8 mouse cellular contexts compared by ENCODE assay signal in the genomic region with DNA sequence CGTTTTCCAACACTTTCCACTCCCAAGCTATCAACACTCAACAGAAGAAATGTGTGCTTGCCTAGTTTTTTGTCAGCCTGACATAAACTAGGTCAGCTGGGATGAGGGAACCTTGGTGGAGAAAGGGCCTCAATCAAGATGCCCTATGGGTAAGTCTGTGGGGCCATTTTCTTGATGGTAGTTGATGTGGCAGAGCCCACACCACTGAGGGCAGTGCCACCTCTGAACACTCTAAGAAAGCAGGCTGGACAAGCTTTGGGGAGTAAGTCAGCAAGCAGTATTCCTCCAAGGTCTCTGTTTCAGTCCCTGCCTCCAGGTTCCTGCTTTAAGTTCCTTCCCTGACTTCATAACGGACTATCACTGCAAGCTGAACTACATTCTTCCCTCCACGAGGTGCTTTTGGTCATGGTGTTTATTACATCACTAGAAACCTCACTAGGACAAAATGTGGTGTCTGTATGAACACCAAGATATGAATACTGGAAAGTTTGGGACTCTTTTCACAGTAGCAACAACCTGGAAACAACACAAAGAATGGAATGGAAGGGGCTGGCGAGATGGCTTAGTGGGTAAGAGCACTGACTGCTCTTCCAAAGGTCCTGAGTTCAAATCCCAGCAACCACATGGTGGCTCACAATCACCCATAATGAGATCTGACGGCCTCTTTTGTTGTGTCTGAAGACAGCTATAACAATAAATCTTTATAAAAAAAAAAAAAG. TPM values are rescaled to one million over a fixed set of nuclear protein-coding genes. Genes with fewer than 3 reads are reported as not detected.
A peak's percentile ranks its signal among the peaks of the same experiment; 100 is the strongest.
DNase-seq lines count a peak whose midpoint lies in the region; ATAC-seq and TF ChIP-seq lines count a peak whose summit lies in the region.

No protein-coding gene starts in this region.

- H3K36me3 ChIP-seq in ES-Bruce4 (ENCODE audit: control insufficient read depth, insufficient read depth, low read length, poor library complexity, severe bottlenecking), result peaks cover 5% of the 10 kb centered on the region; the same call in 1 of the 2 replicates
- peaks cover 15% of the 10 kb centered on the region for H3K36me3 ChIP-seq in heart, postnatal 0 days (replicated peaks; ENCODE audit: control insufficient read depth, insufficient read depth, low read length)
- 0 out of 2 replicates have a peak, but pooled peaks cover 9% of the 10 kb centered on the region for H3K36me3 ChIP-seq in liver, postnatal 0 days (replicated peaks; ENCODE audit: insufficient read depth, low read length)

- WGBS in heart, postnatal 0 days, result 65% methylated on average over 5 of the region's 5 CpGs
- 65% methylated on average over 5 of the region's 5 CpGs for WGBS in liver, postnatal 0 days (ENCODE audit: insufficient replicate concordance)

- H3K4me1 ChIP-seq in ES-Bruce4 (ENCODE audit: control insufficient read depth, insufficient read depth, low read length), result no peaks in the 10 kb centered on the region
- peaks cover 19% of the 10 kb centered on the region for H3K4me1 ChIP-seq in heart, postnatal 0 days (ENCODE audit: control insufficient read depth, insufficient read depth)
- H3K4me1 ChIP-seq in liver, postnatal 0 days (ENCODE audit: insufficient read depth), result peaks cover 38% of the 10 kb centered on the region

- no peaks in the 10 kb centered on the region for H3K27me3 ChIP-seq in ES-Bruce4 (ENCODE audit: control insufficient read depth, insufficient read depth, low read length, poor library complexity, severe bottlenecking)
- no peaks in the 10 kb centered on the region for H3K27me3 ChIP-seq in heart, postnatal 0 days (ENCODE audit: control insufficient read depth, insufficient read depth, low read length)
- H3K27me3 ChIP-seq in liver, postnatal 0 days (ENCODE audit: insufficient read depth, low read length), result no peaks in the 10 kb centered on the region

- H3K9ac ChIP-seq in ES-Bruce4 (ENCODE audit: low read depth, poor library complexity, severe bottlenecking), result peak overlapping the region; percentile 80
- no peak overlapping the region for H3K9ac ChIP-seq in heart, postnatal 0 days (replicated peaks; ENCODE audit: low read depth, low read length)
- no peak overlapping the region for H3K9ac ChIP-seq in liver, postnatal 0 days (replicated peaks)

- peak overlapping the region; percentile 72 for H3K4me2 ChIP-seq in heart, postnatal 0 days (ENCODE audit: low read depth, low read length)
- H3K4me2 ChIP-seq in liver, postnatal 0 days (ENCODE audit: low read depth, low read length), result peak overlapping the region; percentile 97

- H3K9me3 ChIP-seq in ES-Bruce4 (replicated peaks; ENCODE audit: control insufficient read depth, insufficient read depth, low read length, poor library complexity, severe bottlenecking), result no peaks in the 10 kb centered on the region
- H3K9me3 ChIP-seq in heart, postnatal 0 days (replicated peaks; ENCODE audit: control insufficient read depth, low read length), result no peaks in the 10 kb centered on the region
- H3K9me3 ChIP-seq in liver, postnatal 0 days (ENCODE audit: low read length), result no peaks in the 10 kb centered on the region

- H3K27ac ChIP-seq in ES-Bruce4 (ENCODE audit: insufficient read depth, low read length), result no peak overlapping the region
- 0 out of 2 replicates have a peak overlapping the region, but pooled peaks have one; percentile 96 for H3K27ac ChIP-seq in heart, postnatal 0 days (ENCODE audit: low read depth)
- peak overlapping the region; percentile 94; the same call in 1 of the 2 replicates for H3K27ac ChIP-seq in liver, postnatal 0 days (ENCODE audit: low read depth)

- H3K4me3 ChIP-seq in ES-Bruce4 (ENCODE audit: low read depth, low read length), result no peak overlapping the region
- peak overlapping the region; percentile 83 for H3K4me3 ChIP-seq in heart, postnatal 0 days (ENCODE audit: low read depth, low read length)
- peak overlapping the region; percentile 84 for H3K4me3 ChIP-seq in liver, postnatal 0 days (ENCODE audit: low read depth, low read length)

- TF ChIP-seq EP300 in ES-Bruce4 (IDR thresholded peaks at IDR 0.05; ENCODE audit: insufficient read depth, low read depth, low read length), result no peak
- TF ChIP-seq EP300 in heart, postnatal 0 days (IDR thresholded peaks at IDR 0.05; ENCODE audit: low read depth), result no peak
- TF ChIP-seq EP300 in liver, postnatal 0 days (IDR thresholded peaks at IDR 0.05; ENCODE audit: low read depth), result no peak

- no peak for TF ChIP-seq CTCF in ES-Bruce4 (IDR thresholded peaks at IDR 0.05; ENCODE audit: low read depth, low read length)
- no peak for TF ChIP-seq CTCF in heart, postnatal 0 days (IDR thresholded peaks at IDR 0.05; ENCODE audit: low read depth)
- TF ChIP-seq CTCF in liver, postnatal 0 days (IDR thresholded peaks at IDR 0.05; ENCODE audit: low read depth), result no peak

- intact Hi-C loops in heart, postnatal 14 days (cut with DNase I), result loop anchor here (1.0 kb wide), 1 partner anchor 34 kb away; no protein-coding TSS in a partner anchor

- no peak for ATAC-seq in heart, postnatal 0 days (ENCODE audit: insufficient read depth, low read depth)
- no peak for ATAC-seq in liver, postnatal 0 days
- no peak for ATAC-seq in megakaryocyte progenitor cell, adult 5-6 weeks (replicated peaks; ENCODE audit: poor library complexity)

- TF ChIP-seq POLR2A in ES-Bruce4 (IDR thresholded peaks at IDR 0.05; ENCODE audit: insufficient read depth, low read length), result no peak

- peak; percentile 91 for DNase-seq in heart, adult 11 months
- DNase-seq in heart, postnatal 14 days, result no peak
- no peak for DNase-seq in heart, postnatal 0 days (ENCODE audit: low spot score)
- no peak for DNase-seq in liver, postnatal 0 days
- no peak for DNase-seq in ovary, postnatal 14 days (ENCODE audit: low spot score)
- DNase-seq in gastrocnemius, postnatal 25 days, result no peak

RNA-seq across cellular contexts. Expression of a gene that starts 0.7 kb away (rescaled TPM):
- 10 to 100 TPM; 33.5 to 47.3 TPM for total RNA-seq in heart, postnatal 14 days (2021)
- polyA plus RNA-seq in ES-Bruce4 (2011; ENCODE audit: insufficient read depth, insufficient read length, low read depth, missing spikeins), result 48.6 and 49.8 TPM in 2 replicates
- 19.3 and 32.4 TPM in 2 replicates for total RNA-seq in heart, postnatal 0 days (2014; rRNA removed; ENCODE audit: low replicate concordance)
- 25.6 and 27.6 TPM in 2 replicates for polyA plus RNA-seq in heart, postnatal 0 days (2015; fragmentation: Nextera tagmentation; extraction: Ambion mirVana)
- 20.1 and 26.5 TPM in 2 replicates for polyA plus RNA-seq in liver, postnatal 0 days (2015; fragmentation: Nextera tagmentation; extraction: Ambion mirVana)
- total RNA-seq in megakaryocyte progenitor cell, adult 5-6 weeks (2015), result 61.1 and 63.4 TPM in 2 replicates
- total RNA-seq in megakaryocyte progenitor cell, adult 5-6 weeks (2017), result 38.1 and 44.6 TPM in 2 replicates
- 10 to 100 TPM; 41.2 to 41.7 TPM for total RNA-seq in gastrocnemius, postnatal 25 days (2021)

RNA-seq across cellular contexts. Expression of a gene that starts 3.1 kb away (rescaled TPM):
- total RNA-seq in heart, postnatal 14 days (2021), result 1 to 10 TPM; 5.0 to 6.0 TPM
- polyA plus RNA-seq in ES-Bruce4 (2011; ENCODE audit: insufficient read depth, insufficient read length, low read depth, missing spikeins), result 8.8 and 13.9 TPM in 2 replicates
- total RNA-seq in heart, postnatal 0 days (2014; rRNA removed; ENCODE audit: low replicate concordance), result 9.3 and 11.1 TPM in 2 replicates
- 2.6 and 3.1 TPM in 2 replicates for polyA plus RNA-seq in heart, postnatal 0 days (2015; fragmentation: Nextera tagmentation; extraction: Ambion mirVana)
- 7.9 and 10.0 TPM in 2 replicates for polyA plus RNA-seq in liver, postnatal 0 days (2015; fragmentation: Nextera tagmentation; extraction: Ambion mirVana)
- total RNA-seq in megakaryocyte progenitor cell, adult 5-6 weeks (2015), result 0.83 and 1.8 TPM in 2 replicates
- total RNA-seq in megakaryocyte progenitor cell, adult 5-6 weeks (2017), result 0.42 and 1.9 TPM in 2 replicates
- total RNA-seq in gastrocnemius, postnatal 25 days (2021), result 10 to 100 TPM; 13.8 to 15.1 TPM

RNA-seq across cellular contexts. Expression of a gene that starts 22.5 kb away (rescaled TPM):
- not detected for total RNA-seq in heart, postnatal 14 days (2021)
- not detected in 2 replicates for polyA plus RNA-seq in ES-Bruce4 (2011; ENCODE audit: insufficient read depth, insufficient read length, low read depth, missing spikeins)
- total RNA-seq in heart, postnatal 0 days (2014; rRNA removed; ENCODE audit: low replicate concordance), result not detected in 2 replicates
- not detected in 2 replicates for polyA plus RNA-seq in heart, postnatal 0 days (2015; fragmentation: Nextera tagmentation; extraction: Ambion mirVana)
- not detected in 2 replicates for polyA plus RNA-seq in liver, postnatal 0 days (2015; fragmentation: Nextera tagmentation; extraction: Ambion mirVana)
- not detected in 2 replicates for total RNA-seq in megakaryocyte progenitor cell, adult 5-6 weeks (2015)
- total RNA-seq in megakaryocyte progenitor cell, adult 5-6 weeks (2017), result not detected in 2 replicates
- total RNA-seq in gastrocnemius, postnatal 25 days (2021), result not detected

RNA-seq across cellular contexts. Expression of a gene that starts 34.9 kb away (rescaled TPM):
- total RNA-seq in heart, postnatal 14 days (2021), result 1 to 10 TPM; 4.8 to 5.7 TPM
- polyA plus RNA-seq in ES-Bruce4 (2011; ENCODE audit: insufficient read depth, insufficient read length, low read depth, missing spikeins), result 55.1 and 58.3 TPM in 2 replicates
- 8.9 and 21.6 TPM in 2 replicates for total RNA-seq in heart, postnatal 0 days (2014; rRNA removed; ENCODE audit: low replicate concordance)
- 0.42 and 0.56 TPM in 2 replicates for polyA plus RNA-seq in heart, postnatal 0 days (2015; fragmentation: Nextera tagmentation; extraction: Ambion mirVana)
- polyA plus RNA-seq in liver, postnatal 0 days (2015; fragmentation: Nextera tagmentation; extraction: Ambion mirVana), result 1.6 and 1.9 TPM in 2 replicates
- 5.6 and 5.7 TPM in 2 replicates for total RNA-seq in megakaryocyte progenitor cell, adult 5-6 weeks (2015)
- total RNA-seq in megakaryocyte progenitor cell, adult 5-6 weeks (2017), result 14.2 and 16.1 TPM in 2 replicates
- 1 to 10 TPM; 1.9 to 2.4 TPM for total RNA-seq in gastrocnemius, postnatal 25 days (2021)
